Mouse (Mus musculus): ENCODE results near the gene Olfml3.

The Olfml3 gene

DNA sequence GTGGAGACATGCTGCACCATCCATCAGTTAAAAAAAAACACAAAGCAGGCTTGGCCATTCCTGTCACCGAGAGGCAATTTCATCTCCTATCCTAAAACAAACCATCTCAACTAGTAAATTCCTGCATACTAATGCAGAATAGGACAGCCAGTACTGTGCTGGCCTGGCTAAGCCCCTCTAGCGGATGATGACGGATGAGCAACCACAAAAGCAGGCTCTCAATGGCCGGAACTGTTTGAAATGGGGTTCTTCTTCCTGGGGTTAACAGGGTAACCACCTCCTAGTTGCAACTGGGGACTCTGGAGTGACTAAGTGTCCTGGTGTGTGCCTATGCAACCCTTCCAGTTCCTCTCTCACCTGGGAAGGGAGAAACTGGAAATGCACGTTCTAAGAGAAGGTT lies 2.5 kb upstream of the Olfml3 start:
- DNase-seq (ENCODE audit: low read depth, low spot score): peak; percentile 37

DNA sequence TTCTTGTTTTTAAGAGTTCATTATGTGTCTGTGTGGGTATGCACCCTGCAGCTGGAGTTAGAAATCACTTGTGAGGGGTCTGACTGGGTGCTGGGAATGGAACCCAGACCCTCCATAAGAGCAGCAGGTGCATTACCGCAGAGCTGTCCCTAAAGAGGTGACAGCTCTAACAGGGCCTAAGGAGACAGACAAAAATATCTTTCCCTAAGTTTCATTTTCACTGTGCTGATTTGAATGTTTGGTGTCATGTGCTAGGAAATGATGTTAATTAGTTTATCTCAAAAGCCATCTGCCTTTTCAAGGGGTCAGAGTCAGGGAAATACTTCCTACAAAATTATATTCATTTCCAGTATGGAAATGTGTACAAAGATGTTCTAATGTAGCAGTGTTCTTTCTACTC lies 1.5 kb upstream of the Olfml3 start, which contains the start of gene Gm10964:
Gm10964 (plus strand) TSS at position 38 of the 400 bp plus-strand sequence.
- no peak for DNase-seq (ENCODE audit: low read depth, low spot score)

DNA sequence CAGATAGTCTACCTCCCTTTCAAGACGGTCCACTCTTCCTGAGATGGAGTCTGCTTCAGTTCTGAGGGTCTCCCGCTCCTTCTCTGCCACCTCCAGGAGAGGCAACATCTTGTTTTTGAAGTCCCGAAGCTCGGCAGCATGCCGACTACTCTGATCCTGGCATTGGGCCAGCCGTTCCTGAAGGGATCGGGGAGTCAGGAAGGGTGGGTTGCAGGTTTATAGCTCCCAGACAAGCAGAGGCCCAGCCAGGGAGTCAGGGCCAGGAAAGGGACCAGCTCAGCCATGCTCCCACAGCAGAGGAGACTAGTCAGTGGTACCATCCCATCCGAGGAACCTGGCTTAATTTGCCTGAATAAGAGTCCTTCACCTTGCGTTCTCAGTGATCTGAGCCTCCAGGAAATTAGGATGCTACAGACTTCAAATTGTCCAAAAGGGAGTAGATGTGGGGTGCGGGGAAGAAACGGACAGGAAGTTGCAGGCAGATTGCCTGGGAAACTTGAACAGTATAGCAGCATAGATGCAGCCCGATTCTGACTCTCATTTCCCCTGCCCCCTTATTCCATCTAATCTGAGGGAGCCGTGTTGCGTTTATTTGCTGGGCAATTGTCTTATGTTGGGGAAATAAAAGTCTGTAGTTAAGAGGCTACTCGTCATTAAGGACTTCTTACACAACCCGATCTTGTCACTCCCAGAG lies 593 bp downstream of the Olfml3 start:
- no peak for DNase-seq (ENCODE audit: low read depth, low spot score)

DNA sequence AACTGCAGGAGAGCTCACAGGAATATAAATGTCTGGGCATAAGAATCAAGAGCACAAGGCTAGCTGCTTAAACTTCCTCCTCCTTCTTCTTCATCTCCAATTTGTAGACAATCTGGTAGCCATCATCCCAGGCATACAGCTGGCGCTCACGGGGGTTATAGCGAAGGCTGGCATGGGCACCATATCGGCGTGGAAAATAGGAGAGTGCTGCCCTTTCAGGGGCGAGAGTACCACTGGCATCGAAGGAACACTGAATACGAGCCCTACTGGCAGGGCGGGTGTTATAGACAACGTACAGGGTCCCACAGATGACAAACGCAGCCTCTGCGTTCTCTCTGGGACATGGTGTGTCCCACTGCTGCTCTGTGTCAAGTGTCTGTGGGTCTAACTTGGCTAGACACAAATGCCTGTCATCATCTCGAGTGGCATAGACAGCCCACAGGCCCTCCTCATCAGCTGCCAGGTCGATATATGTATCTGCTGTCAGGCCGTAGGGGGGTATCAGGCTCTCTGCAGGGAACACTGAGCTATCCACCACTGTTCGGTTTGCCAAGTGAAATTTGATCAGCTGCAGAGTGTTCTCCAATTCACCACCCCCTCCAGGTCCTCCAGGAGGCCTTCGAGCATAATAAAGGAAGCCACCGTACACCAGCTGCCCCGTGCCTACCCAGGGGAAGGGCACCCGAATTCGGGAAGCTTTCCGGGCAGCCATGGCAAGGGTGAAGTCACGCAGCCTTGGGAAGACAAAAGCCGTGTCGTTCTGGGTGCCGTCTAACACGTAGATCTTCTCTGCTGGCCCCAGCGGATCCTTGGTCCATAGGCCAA lies 1.8 kb downstream of the Olfml3 start:
- DNase-seq (ENCODE audit: low read depth, low spot score): no peak

DNA sequence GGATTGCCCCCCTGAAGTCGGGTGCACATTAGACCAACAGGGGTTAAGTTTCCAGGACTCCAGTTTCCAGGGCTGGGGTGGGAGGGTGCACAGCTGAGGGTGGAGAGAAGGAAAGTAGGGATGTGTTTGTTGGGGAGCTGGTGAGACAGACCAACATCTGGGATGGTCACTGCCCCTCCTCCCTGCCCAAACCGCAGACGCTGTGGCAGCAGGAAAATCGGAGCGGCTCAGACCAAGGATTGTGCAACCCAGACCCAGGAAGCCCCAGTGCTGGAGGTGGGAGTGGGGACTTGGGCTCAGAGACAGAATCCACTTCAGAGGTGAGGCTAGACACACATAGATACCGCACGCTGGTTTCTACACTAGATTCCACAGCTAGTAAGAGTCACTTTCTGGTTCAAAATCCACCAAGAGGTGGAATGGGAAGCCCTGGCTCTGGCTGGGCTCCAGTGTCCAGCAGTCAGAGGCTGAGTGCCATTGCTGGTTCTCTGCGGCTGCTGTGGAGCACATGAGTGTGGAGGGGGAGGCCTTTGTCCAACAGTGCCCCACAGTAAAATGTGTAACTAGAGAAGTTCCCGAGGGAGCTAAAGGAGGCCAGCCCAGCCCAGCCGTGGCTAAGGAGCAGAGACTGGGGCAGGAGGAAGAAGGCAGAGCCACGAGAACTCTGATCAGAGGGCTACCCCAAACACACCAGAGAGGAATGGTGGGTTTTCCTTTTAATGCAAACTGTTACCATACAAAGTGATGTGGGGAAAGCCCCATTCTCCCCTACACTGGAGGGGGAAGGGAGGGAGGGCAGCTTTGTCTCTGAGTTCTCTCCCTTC lies 2.9 kb downstream of the Olfml3 start:
- DNase-seq (ENCODE audit: low read depth, low spot score): peak; percentile 64

DNA sequence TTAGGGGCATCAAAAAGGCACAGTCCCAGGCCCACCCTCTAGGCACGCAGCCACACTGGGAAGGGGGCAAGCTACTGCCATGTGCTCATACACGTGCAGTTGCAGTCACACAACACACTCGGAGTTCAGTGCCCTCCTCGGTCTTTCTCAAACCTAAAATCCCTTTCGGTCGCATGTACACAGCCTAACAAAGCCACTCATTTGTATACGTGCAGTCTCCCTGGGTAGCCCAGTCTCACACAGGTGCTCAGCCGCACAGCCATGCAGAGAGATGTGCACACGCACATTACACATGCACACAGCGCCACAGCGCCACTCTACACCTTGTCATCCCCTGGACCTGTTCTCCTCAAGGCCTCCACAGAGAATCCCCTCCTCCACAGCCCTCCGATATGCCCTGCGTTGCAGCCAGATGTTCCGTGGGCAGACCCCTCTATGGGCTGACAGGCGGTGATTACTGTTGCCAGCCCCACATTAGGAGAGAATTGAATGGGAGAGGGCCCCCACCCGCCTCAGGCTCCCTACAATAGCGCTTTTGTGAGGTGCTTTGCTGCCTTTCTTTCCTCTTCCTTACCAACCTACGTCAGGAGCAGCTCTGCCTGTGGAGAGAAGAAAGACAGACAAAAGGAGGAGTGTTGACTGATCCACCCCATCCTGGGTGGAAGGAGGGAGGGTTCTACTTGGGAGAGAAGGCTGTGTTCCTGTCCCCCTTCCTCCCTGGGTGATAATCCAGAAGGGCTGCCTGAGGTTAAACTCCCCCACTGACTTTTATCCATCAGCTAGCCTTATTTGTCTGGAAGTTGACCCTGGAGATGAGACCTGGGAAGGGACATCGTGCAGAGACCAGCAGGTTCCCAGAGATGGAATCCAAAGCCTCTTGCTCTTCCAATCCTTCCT lies 3.8 kb downstream of the Olfml3 start:
- peak; percentile 61 for DNase-seq (ENCODE audit: low read depth, low spot score)

DNA sequence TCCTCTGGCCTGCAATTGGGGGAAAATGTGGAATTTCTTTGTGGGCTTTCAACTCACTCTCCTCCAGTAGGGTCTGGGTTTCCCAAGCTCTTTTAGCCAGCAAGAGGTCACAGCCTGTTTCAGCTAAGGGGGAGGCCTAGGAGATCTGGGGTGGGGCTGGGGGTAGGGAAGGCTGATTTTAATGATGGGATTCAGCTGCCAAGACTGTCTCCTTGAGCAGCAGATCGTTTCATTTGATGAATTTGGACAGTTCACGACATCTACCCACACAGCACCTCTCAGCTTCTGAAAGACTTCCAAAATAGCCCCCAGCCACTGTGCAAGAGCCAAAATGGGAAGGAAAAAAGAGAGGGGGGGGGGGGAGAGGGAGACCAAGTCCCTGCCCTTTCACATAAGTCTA lies 4.6 kb downstream of the Olfml3 start:
- DNase-seq (ENCODE audit: low read depth, low spot score): no peak

DNA sequence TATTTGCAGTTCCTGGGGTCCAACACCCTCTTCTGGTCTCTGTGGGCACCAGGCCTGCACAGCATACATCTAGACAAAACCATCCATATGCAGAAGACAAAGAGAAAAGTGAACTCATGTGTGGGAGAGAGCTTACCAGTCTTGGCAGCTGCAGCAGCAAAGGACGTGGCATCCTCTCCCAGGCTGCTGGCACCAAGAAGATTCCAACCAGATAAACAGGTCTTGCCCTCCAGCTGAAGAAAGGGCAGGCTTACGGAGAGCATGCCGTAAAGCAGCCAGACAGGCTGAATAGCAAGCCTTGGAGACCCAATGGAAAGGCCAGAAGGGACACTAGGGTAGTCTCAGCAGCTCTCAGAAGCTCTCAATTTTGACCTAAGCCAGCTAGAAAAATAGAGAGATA lies 5.7 kb downstream of the Olfml3 start:
- DNase-seq (ENCODE audit: low read depth, low spot score): no peak

DNA sequence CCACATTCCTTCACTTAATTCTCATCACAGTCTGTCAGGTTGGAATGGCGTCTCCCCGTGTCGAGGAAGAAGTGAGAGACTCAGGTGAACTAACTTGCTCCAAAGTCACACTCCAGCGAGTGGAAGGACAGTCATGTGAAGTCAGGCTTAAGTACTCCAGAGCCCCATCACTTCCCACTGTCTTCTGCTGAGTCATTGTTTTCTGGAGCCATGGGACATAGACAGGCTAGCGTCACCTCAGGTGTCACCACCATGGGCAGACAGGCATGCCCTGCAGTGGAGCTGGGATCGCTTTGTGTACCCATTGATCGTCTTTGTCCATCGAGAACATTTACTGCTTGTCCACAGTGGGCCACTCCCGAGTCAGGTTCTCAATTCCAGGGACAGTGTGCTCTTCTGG lies 8.0 kb downstream of the Olfml3 start:
- DNase-seq (ENCODE audit: low read depth, low spot score): no peak

DNA sequence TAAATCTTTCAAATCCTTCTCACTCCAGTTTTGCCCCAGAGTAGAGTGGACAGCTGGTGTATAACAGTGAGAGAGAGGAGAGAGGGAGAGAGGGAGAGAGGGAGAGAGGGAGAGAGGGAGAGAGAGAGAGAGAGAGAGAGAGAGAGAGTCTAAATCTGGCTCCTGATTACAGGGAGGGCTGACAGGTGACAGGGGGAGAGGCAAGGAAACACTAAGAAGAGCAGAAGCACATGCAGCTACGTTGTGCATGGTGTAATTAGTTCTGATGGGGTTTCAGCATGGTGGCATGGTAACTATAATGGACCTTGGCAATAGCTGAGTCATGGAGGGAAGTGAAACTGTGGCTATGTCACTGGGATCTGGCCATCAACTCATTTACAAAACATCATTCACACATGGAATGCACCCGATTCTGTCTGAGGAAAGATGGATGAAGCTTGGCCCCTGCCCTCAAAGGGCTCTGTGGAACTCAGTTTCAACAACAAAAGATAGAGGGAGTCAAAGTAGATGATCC lies 9.9 kb downstream of the Olfml3 start:
- DNase-seq (ENCODE audit: low read depth, low spot score): no peak

DNA sequence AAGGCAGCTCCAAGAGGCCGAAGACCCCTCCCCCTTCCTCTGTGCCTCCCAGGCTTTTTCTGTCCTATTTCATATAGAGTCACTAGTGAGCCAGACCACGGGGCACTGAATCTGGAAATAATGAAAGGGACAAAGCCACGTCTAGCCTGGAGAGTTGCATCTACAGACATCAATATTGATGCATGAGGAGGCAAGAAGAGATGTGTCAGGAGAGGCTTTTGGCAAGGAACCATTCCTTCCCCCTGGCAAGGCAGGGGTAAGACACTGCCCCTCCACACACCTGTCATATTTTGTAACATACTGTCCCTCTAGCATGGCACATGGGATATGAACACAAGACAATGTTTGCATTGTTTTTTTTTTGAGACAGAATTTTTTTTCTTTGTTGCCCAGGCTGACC lies 11.2 kb downstream of the Olfml3 start:
- DNase-seq (ENCODE audit: low read depth, low spot score): no peak

DNA sequence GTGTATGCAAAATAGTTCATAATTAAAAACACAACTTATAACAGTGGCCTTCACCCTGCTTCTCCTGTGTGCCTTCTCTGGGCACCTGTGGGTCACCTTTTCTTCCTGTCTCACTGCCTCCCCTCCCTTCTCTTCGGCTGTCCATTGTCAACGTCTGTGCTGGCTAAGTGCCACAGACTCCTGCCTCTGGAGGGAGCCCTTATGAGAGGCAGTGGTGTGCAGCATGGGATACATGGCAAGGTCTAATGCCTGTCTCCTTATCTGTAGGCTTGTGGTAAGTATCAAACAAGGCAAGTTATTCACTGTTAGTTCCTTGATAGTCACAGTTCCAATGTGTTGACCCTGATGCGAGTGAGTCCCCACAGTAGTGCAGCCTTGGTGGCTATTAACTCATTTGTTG lies 13.7 kb downstream of the Olfml3 start:
- no peak for DNase-seq (ENCODE audit: low read depth, low spot score)

DNA sequence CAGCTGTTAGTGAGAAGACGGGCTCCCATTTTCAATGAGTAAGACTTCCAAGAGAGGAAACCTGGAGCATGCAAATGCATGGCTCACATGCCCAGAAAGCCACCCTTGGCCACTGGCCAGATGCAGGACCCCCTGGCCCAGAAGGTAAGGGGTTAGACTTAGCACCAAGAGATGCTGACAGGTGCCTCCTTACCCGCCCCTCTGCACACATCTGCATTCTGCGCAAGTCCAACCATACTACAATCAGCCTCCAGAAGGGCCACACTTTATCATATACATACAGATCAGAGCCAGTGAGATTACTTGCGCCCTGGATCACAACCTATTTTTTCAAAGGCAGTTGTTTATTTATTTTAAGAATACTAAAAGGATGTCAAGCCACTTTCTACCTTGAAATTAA lies 19.1 kb downstream of the Olfml3 start:
- DNase-seq (ENCODE audit: low read depth, low spot score): no peak

DNA sequence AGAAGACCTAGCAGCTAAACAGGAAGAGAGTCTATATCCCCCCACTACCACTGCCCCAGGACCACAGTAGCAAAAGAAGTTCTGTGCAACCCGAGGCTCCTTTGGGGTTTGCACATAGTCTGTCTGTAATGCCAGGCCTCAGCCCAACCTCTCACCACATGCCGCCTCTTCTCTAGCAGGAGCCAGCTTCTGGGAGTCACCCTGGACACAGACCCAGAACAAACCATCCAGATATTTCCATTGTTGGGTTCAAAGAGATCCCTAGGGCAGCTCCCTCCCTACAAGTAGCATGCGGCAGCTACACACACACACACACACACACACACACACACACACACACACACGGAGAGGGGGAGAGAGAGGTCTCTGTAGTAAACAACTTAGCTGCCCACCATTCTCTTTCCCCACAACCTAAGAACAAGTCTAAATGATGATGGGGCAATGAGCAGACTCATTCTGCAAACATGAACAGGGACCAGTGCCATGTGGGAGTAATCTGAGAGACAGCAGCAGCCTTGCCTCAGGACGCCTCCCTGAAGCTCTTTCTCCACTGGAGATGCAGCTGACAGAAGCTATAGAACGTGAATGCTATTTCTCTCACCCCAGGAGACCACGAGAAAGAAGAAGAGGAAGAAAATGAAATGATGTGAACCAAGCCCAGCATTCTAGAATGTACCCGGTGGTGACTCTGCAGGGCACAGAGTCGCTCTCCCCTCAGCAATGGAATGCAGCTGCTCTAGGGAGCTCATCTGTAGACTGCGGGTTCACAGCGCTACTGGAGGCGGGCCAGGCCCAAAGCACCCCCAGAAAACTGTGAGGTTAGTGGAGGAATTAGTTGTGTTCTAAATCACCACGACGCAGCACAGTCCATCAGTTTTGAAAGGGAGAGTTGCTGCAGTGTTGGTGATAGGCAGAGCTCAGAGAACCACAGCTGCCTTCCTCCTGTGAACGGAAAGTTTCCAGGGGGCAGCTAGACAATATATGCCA lies 20.7 kb downstream of the Olfml3 start:
- no peak for DNase-seq (ENCODE audit: low read depth, low spot score)

DNA sequence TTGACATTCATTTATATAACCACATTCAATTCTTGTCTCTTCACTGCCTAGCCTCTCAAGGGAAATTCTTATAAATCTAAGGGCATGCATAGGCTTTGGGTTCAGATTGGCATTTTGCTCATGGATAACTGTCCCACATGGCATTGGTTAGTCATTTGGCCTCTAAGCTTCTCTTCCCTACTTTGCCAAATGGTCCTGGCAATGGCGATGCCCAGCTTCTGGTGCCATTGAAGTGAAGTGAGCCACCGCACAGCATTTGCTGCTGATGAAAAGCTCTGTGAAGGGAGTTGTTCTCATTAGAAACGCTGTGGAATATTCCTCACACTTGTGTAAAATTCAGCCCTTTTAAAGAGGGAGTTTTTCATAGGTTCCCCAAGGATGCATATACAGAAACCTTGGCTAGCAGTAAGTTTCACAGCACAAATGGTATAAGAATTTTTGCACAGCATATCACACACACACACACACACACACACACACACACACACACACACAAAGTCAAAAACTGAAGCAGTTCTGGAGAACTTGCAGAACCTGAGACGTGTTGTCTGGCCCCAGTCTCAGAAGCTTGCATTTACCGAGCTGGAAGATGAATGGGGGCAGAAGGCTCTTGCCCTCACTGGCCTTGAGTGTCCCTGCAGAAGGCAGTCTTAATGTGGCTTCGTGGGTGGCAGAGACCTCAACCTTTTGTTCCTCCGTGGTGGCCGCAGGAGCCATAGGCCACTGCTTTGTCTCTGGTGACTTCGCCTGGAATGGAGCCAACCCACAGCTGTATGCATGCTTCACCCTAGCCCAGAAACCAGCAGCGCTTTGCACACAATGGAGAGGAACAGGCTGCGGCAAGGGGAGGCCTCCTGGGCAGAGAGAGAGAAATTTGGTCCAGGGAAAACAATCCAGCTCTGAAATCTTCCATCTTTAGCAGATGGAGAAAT lies 21.8 kb downstream of the Olfml3 start:
- DNase-seq (ENCODE audit: low read depth, low spot score): peak; percentile 68

DNA sequence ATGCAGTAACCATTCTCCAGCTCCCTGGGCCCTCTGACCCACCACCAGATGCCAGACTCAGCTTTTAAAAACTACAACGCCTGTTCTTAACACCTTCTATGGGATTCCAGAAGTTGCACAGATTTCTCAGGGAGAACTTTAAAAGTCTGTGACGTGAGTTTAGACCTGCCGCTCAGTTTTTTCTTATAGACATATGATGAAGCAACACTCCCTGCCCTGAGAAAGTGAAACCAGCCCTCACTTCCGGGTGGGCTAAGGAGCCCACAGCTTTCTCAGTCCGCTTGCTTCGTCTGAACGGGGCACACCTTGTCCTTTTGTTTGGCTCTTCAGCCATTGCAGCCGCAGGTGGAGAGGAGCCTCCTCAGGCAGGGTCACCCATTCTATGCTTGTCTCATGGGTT lies 22.9 kb downstream of the Olfml3 start:
- DNase-seq (ENCODE audit: low read depth, low spot score): no peak

DNA sequence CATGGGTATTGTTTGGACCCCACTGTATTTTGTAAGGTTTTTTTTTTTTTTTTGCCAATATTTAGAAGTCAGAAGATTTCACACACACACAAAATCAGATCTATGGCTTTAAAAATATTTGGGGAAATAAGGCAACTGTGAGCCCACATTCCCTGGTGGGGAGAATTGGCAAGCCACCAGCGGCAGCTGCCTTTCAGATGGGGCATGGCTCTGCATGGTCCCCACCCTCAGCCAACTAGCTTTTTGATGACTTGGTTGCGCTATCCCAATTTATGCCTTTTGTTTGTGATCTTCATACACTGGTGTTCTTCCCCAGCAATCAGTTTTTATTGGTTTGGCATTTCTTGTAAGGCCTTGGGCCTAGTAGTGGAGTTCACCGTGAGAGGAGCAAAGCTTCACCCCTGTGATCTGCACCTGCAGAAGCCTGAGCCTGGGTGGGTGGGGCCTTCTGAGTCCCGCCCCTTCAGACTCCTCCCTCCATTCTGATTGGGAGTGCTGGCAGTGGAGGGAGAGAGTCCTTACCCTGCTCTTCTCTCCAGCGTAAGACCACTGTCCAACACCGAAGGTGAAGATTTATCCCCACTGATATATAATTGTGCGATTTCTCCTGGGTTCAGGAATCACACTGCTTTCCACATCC lies 23.4 kb downstream of the Olfml3 start:
- DNase-seq (ENCODE audit: low read depth, low spot score): no peak

DNA sequence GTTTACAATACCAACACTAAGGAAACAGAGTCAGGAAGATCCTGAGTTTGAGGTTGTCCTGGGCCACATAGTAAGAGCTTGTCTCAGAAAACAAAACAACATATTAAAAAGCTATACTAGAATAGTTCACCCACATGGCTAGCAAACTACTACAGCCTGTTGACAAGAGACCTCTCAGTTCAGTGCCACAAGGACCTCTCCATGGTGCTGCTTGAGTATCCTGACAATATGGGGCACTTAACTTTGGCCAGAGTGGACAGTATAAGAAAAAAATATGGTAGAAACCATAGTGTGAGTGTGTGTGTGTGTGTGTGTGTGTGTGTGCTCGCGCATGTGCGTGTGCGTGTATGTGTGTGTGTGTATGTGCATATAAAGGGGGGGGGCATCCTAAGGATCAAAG lies 25.6 kb downstream of the Olfml3 start:
- DNase-seq (ENCODE audit: low read depth, low spot score): no peak

Data from mesoderm, embryonic 11.5 days (tissue).